Mouse (Mus musculus) stomach, embryonic 15.5 days (tissue): ENCODE measurements around the gene Hoxc13. TPM values are rescaled to one million over a fixed set of nuclear protein-coding genes. Genes with fewer than 3 reads are reported as not detected.

Experiments
- ATAC-seq: fragments of 200-750 bp; cut with Nextera tagmentation; 2 replicates; pipeline ENCODE4 v1.8.0; 2017; ENCODE audit warnings: low read depth, moderate number of reproducible peaks, moderate TSS enrichment; ENCODE audit not compliant: insufficient read depth, low FRiP score
- H3K27ac ChIP-seq: fragments of 300-500 bp; sonication (generic); 2 replicates; pipeline ENCODE4 v1.5.1; 2015; ENCODE audit warnings: mild to moderate bottlenecking, inconsistent platforms
- H3K27me3 ChIP-seq: fragments of 300-500 bp; sonication (generic); replicated peaks from 2 replicates; pipeline ENCODE4 v1.6.1; 2015; ENCODE audit warnings: inconsistent platforms
- H3K36me3 ChIP-seq: fragments of 300-500 bp; sonication (generic); 2 replicates; pipeline ENCODE4 v1.6.1; 2015; ENCODE audit warnings: inconsistent platforms
- H3K4me1 ChIP-seq: fragments of 300-500 bp; sonication (generic); 2 replicates; pipeline ENCODE4 v1.6.1; 2015; ENCODE audit warnings: inconsistent platforms
- H3K4me2 ChIP-seq: fragments of 300-500 bp; sonication (generic); 2 replicates; pipeline ENCODE4 v1.6.1; 2015; ENCODE audit warnings: mild to moderate bottlenecking, inconsistent platforms
- H3K4me3 ChIP-seq: fragments of 300-500 bp; sonication (generic); replicated peaks from 2 replicates; pipeline ENCODE4 v1.5.1; 2015; ENCODE audit warnings: inconsistent platforms
- H3K9ac ChIP-seq: fragments of 300-500 bp; sonication (generic); 2 replicates; pipeline ENCODE4 v1.6.1; 2015; ENCODE audit warnings: inconsistent platforms
- H3K9me3 ChIP-seq: fragments of 300-500 bp; sonication (generic); 2 replicates; pipeline ENCODE4 v1.6.1; 2016; ENCODE audit warnings: inconsistent platforms
- WGBS: fragments of 180-500 bp; shearing (Covaris S2); methylation state at CpG from one replicate; pipeline ENCODE4 v1.1.7; 2015; 5-methylcytosine and 5-hydroxymethylcytosine counted together
- polyA plus RNA-seq: library from polyadenylated mRNA; unstranded; fragments of >200 nt; fragmentation: Nextera tagmentation; extraction: Ambion mirVana; gene quantifications from 2 replicates; pipeline ENCODE4 v1.2.1, GENCODE M21; 2015

The Hoxc13 gene
- polyA plus RNA-seq, 1 experiment from 2014 or later, result not detected

DNA sequence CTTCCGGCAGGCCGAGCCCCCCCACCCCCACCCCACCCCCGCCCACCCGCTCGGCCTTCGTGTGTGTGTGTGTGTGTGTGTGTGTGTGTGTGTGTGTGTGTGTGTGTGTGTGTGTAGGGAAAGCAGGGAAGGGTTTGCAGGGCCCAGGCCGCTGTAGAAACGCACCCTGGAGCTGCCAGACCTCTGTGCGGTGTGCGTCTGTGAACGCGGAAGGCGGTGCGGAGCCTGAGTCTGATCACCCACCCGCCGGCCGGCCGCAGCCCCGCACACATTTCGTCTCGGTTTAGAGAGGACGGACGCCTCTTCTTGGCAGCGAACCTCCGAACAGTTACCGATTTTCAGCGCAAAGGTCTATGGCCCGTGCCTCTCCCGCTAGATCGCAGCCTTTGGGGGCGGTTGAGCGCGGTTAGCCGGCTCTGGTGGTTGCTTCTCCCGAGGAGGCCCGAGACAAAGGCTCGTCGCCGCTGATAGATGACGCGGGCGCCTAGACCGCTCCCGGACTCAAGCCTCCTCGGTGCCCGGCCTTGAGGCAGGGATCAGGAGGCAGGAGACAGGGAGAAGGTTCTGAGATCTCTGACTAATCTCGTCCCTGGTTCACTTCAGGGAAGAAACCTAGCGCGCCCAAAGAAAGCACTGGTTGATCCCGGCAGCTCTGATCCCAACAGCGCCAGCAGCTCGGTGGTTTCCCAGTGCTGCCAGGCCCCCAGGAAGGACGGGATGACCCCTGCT lies 22.0 kb downstream of the Hoxc13 start:
- H3K9ac ChIP-seq, result no peak overlapping the region
- under 1% methylated on average over 53 of the region's 53 CpGs for WGBS
- H3K27ac ChIP-seq, result no peak overlapping the region
- no peak for ATAC-seq
- H3K36me3 ChIP-seq, result no peaks in the 10 kb centered on the region
- H3K27me3 ChIP-seq, result peaks cover 98% of the 10 kb centered on the region
- no peaks in the 10 kb centered on the region for H3K4me1 ChIP-seq
- H3K9me3 ChIP-seq, result no peaks in the 10 kb centered on the region
- peak overlapping the region; percentile 13; the same call in 1 of the 2 replicates for H3K4me2 ChIP-seq
- H3K4me3 ChIP-seq, result no peak overlapping the region; the same call in 1 of the 2 replicates

DNA sequence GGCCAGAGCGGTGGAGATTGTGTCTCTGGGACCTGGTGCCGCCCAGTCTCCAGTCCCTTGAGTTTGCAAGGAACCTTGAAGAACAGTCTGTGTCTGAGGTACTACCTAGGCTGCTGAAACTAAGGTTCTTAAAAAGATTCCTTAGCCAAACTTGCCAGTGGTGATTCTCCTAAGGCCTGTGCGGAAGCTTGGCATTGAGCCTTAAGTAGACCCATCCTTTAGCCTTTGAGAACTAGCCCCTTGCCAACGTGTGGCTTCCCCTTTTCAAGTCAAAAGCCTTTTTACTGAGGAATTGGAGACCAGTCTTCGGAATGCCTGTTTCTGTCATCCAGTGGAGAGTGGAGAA lies 22.5 kb downstream of the Hoxc13 start:
- H3K4me1 ChIP-seq, result no peaks in the 10 kb centered on the region
- H3K9me3 ChIP-seq, result no peaks in the 10 kb centered on the region
- H3K9ac ChIP-seq, result no peak overlapping the region
- WGBS, result 3% methylated on average over 5 of the region's 5 CpGs
- H3K27ac ChIP-seq, result no peak overlapping the region
- H3K27me3 ChIP-seq, result peaks cover 98% of the 10 kb centered on the region
- H3K4me3 ChIP-seq, result no peak overlapping the region
- H3K36me3 ChIP-seq, result no peaks in the 10 kb centered on the region
- H3K4me2 ChIP-seq, result no peak overlapping the region
- no peak for ATAC-seq

DNA sequence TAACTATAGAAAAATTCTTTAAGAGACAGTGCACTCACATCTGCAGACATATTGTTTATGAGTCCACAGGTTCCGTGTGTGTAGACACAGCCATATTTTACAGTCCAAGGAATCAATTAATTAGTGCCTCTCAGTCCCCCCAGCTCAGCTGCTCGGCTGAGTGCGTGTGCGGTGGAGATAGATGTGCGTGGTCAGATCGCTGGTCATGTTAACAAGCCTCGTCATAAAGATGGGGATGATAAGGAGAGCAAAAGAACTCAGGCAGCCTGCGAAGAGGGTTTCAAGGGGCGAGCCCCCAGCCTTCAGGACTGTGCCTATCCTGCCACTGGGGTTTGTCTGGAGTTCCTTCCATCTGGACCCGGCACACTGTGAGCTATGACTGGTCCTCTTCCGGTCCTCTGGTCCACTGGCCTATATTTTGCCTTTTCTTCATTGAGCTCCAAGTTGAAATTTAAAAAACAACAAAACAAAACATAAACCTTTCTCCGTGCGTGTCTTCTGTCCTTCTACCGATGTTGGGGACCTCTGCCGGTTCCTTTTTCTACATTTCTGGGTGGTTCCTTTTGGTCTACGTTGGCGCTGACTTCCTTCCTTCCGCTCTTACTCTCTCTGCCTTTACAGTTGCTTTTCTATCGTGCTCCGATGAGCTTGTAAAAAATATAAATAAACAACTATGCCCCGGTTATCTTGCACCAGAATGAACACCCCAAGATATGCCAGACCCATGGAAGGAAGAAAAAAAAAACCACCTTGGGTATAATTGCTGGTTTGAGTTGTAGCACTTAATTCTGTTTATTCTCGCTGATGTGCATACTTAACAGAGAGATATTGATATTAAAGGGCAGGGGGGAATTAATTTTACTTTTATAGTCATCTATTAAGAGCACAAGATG lies 24.5 kb downstream of the Hoxc13 start:
- no peak overlapping the region for H3K27ac ChIP-seq
- no peak for ATAC-seq
- H3K9me3 ChIP-seq, result no peaks in the 10 kb centered on the region
- H3K4me2 ChIP-seq, result no peak overlapping the region
- H3K36me3 ChIP-seq, result no peaks in the 10 kb centered on the region
- H3K27me3 ChIP-seq, result peaks cover 93% of the 10 kb centered on the region
- no peaks in the 10 kb centered on the region for H3K4me1 ChIP-seq
- H3K9ac ChIP-seq, result no peak overlapping the region
- no peak overlapping the region for H3K4me3 ChIP-seq
- 11% methylated on average over 22 of the region's 22 CpGs for WGBS

DNA sequence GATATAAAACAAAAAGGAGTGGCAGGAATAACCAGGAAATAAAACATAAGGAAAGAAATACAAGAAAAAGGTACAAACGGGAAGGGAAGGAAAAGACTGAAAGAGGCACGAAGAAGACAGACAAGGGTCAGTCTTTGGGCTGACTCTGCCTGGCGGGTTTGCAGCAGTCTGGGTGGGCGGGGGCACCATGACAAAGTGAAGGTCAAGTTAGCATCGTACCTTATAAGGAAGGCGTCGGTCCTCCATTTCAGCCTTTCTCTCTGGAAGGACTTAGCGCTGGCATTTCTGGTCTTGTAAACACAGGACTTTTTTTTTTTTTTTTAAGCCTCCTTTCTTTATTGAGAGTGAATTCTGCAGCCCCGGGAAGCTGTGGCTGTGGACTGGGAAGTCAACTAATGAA lies 26.4 kb downstream of the Hoxc13 start:
- Histone ChIP-seq H3K9me3 (no peaks in the 10 kb centered on the region), H3K4me1 (no peaks in the 10 kb centered on the region), H3K4me2 (no peak overlapping the region), H3K4me3 (no peak overlapping the region), H3K36me3 (no peaks in the 10 kb centered on the region), H3K27me3 (peaks cover 93% of the 10 kb centered on the region), H3K9ac (no peak overlapping the region), H3K27ac (no peak overlapping the region)
- no peak for ATAC-seq
- WGBS, result 1% methylated on average over 9 of the region's 9 CpGs

DNA sequence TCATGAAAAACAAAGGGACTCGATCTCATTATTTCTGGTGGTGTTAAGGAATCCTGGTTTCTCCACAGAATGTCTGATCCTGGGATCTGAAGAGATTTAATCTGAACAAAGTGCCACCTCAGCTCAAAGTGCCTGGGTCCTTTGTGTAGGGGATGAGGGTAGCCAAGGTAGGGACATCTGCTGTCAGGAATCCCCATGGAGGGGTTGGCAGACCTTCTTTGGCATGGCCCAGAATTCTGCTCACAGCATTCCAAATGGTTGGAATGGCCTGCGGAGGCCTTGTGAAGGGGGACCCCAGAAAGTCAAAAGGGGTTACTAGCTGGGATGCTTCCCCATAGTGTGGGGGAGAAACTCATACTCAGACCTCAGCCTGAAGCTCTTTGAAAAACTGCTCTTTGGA lies 27.9 kb downstream of the Hoxc13 start:
- H3K4me3 ChIP-seq, result no peak overlapping the region
- ATAC-seq, result no peak
- no peaks in the 10 kb centered on the region for H3K36me3 ChIP-seq
- no peaks in the 10 kb centered on the region for H3K4me1 ChIP-seq
- peaks cover 93% of the 10 kb centered on the region for H3K27me3 ChIP-seq
- no peaks in the 10 kb centered on the region for H3K9me3 ChIP-seq
- no peak overlapping the region for H3K9ac ChIP-seq
- 12% methylated on average over 2 of the region's 2 CpGs for WGBS
- H3K4me2 ChIP-seq, result no peak overlapping the region
- H3K27ac ChIP-seq, result no peak overlapping the region

DNA sequence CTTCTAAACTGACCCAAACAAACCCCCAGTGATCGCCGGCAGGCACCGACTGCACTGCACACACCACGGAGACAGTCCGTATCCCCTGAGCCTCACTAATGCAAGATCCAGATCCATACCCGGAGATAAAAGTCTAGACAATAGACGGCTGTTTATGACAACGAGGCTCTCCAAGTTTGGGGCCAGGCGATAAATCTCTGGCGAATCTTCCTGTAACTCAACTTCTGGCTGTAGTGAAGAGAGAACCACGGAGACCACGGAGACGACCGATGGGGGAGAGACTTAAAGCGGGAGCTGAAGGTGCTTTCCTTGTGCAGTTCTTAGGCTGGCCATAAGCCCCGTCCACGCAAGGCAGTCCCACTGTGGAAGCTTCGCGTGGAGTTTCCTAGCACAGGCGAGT lies 28.8 kb downstream of the Hoxc13 start:
- no peak overlapping the region for H3K4me3 ChIP-seq
- no peaks in the 10 kb centered on the region for H3K9me3 ChIP-seq
- no peak overlapping the region for H3K4me2 ChIP-seq
- under 1% methylated on average over 20 of the region's 20 CpGs for WGBS
- no peak for ATAC-seq
- H3K4me1 ChIP-seq, result no peaks in the 10 kb centered on the region
- H3K36me3 ChIP-seq, result no peaks in the 10 kb centered on the region
- no peak overlapping the region for H3K9ac ChIP-seq
- no peak overlapping the region for H3K27ac ChIP-seq
- peaks cover 94% of the 10 kb centered on the region for H3K27me3 ChIP-seq

DNA sequence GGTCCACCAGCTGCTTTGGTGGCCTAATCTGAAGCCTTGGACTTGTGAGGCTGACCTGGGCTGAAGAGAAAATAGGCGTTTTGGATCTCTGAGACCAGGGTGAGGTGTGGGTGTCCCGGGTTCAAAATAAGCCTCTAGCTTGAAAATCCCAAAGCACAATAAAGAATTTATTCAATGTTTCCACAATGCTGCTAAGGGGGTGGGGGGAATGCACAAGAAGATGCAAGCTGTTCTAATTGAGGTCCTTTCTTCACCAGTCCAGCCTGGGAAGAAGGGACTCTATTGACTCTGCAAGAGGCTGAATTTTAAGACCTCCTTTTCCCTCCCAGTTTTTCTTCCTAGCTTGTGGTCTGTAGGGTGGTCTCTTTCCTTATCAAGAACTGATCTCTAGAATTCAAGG lies 30.0 kb downstream of the Hoxc13 start:
- 8% methylated on average over 2 of the region's 2 CpGs for WGBS
- H3K4me1 ChIP-seq, result no peaks in the 10 kb centered on the region
- ATAC-seq, result no peak
- H3K9ac ChIP-seq, result no peak overlapping the region
- H3K36me3 ChIP-seq, result no peaks in the 10 kb centered on the region
- H3K4me3 ChIP-seq, result no peak overlapping the region
- no peaks in the 10 kb centered on the region for H3K9me3 ChIP-seq
- H3K4me2 ChIP-seq, result no peak overlapping the region
- no peak overlapping the region for H3K27ac ChIP-seq
- peaks cover 94% of the 10 kb centered on the region for H3K27me3 ChIP-seq

DNA sequence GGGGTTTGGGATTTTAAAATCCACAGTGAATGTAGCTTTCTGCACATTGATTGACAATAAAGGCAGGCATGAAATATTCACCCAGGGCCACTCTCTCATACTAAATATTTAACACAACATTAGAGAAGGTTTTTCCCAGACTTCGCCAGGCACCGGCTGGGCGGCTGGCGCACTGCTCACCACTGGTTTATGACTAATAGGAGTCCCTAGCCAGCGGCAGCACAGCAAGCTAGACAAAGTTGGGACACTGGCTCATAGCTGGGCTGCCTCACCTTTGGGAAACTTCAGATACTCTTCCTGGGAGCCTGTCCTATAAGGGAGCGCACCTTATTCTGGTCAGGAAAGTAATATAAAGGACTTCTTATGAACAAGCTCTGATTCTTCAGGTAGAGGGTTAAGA lies 32.7 kb downstream of the Hoxc13 start:
- 6% methylated on average over 6 of the region's 6 CpGs for WGBS
- Histone ChIP-seq H3K27ac (no peak overlapping the region), H3K4me3 (no peak overlapping the region), H3K4me1 (no peaks in the 10 kb centered on the region), H3K36me3 (no peaks in the 10 kb centered on the region), H3K9ac (no peak overlapping the region), H3K4me2 (no peak overlapping the region), H3K27me3 (peaks cover 95% of the 10 kb centered on the region), H3K9me3 (no peaks in the 10 kb centered on the region)
- no peak for ATAC-seq

DNA sequence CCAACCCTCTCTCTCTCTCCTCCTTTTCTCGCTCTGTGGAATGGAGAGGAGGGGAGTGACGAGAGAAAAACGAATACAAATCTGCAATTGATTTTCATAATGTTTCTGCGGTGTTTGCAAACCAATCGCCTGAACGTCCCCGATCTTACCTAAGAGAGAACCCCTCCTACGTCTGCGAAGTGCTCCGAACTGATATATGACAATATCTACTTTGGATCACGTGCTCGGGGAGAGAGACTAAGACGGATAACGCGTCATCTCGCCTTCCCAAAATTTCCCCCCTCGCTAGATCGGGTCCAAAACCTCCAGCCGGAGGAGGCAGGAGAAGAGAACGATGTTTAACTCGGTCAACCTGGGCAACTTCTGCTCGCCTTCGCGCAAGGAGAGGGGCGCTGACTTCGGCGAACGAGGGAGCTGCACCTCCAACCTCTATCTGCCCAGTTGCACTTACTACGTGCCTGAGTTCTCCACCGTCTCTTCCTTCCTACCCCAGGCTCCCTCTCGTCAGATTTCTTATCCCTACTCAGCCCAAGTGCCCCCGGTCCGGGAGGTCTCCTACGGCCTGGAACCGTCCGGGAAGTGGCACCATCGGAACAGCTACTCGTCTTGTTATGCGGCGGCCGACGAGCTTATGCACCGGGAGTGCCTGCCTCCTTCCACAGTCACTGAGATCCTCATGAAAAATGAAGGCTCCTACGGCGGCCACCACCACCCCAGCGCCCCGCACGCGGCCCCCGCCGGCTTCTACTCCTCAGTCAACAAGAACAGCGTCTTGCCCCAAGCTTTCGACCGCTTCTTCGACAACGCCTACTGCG lies 33.5 kb downstream of the Hoxc13 start, which contains the start of gene Hoxc11:
Gene Hoxc11 (plus strand): TSS at position 236 of the 815 bp plus-strand sequence.
- no peaks in the 10 kb centered on the region for H3K4me1 ChIP-seq
- peaks cover 91% of the 10 kb centered on the region for H3K27me3 ChIP-seq
- H3K9ac ChIP-seq, result no peak within 1 kb of the TSS
- H3K9me3 ChIP-seq, result no peaks in the 10 kb centered on the region
- H3K27ac ChIP-seq, result no peak within 1 kb of the TSS
- WGBS, result 1% methylated on average over 57 of the region's 57 CpGs
- H3K4me2 ChIP-seq, result no peak within 1 kb of the TSS
- no peak for ATAC-seq
- no peak within 1 kb of the TSS for H3K4me3 ChIP-seq
- H3K36me3 ChIP-seq, result no peaks in the 10 kb centered on the region

DNA sequence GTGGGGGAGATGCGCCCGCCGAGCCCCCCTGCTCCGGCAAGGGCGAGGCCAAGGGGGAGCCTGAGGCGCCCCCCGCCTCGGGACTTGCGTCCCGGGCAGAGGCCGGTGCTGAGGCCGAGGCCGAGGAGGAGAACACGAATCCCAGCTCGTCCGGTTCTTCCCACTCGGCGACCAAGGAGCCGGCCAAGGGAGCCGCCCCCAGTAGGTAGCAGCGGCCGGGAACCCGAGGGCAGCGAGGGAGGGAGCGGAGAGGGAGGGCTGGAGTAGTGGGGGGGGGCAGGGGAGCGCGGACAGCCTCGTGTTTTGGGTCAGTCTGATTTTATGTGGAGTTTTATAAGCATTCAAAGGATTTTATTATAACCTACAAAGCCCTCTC lies 34.1 kb downstream of the Hoxc13 start:
- Histone ChIP-seq H3K4me3 (no peak overlapping the region), H3K9me3 (no peaks in the 10 kb centered on the region), H3K27ac (no peak overlapping the region), H3K4me2 (no peak overlapping the region), H3K9ac (no peak overlapping the region), H3K27me3 (peaks cover 93% of the 10 kb centered on the region), H3K36me3 (no peaks in the 10 kb centered on the region), H3K4me1 (no peaks in the 10 kb centered on the region)
- ATAC-seq, result no peak
- 1% methylated on average over 24 of the region's 28 CpGs for WGBS

DNA sequence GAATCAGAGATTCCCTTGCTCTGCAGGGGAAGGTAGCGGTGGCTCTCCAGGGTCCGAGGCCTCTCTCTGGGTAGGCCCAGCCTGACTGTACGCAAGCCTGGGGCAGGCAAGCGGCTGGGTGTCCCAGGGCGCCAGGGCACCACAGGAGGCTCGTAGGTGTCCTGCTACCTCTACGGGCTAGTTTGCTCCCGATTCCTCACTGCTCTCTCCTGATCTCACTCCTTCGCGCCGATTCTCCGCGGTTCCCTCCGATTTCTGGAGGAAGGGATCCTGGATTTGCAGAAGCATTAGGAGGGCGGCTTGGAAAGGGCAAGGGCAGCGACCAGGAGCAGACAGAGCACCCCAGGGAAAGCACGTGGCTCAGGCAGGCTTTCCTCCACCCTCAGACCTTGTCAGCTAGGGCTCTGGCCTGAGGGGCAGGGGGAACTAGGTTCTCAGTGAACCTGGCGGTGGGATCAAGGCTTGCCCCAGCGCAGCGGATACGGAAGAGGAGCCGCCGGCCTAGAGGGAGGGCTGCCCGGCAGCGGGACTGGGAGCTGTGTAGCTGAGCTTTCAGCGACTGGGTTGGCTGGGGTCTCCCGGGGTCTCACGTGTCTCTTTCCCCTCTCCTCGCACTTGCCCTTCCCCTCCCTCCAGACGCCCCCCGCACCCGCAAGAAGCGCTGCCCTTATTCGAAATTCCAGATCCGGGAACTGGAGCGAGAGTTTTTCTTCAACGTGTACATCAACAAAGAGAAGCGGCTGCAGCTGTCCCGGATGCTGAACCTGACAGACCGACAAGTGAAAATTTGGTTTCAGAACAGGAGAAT lies 35.1 kb downstream of the Hoxc13 start:
- no peak overlapping the region for H3K27ac ChIP-seq
- WGBS, result 2% methylated on average over 40 of the region's 40 CpGs
- peaks cover 95% of the 10 kb centered on the region for H3K27me3 ChIP-seq
- no peak for ATAC-seq
- no peaks in the 10 kb centered on the region for H3K9me3 ChIP-seq
- no peak overlapping the region for H3K4me2 ChIP-seq
- 0 out of 2 replicates have a peak overlapping the region, but pooled peaks have one; percentile 8 for H3K4me3 ChIP-seq
- H3K36me3 ChIP-seq, result no peaks in the 10 kb centered on the region
- H3K9ac ChIP-seq, result no peak overlapping the region
- H3K4me1 ChIP-seq, result no peaks in the 10 kb centered on the region
